In the genomic region with DNA sequence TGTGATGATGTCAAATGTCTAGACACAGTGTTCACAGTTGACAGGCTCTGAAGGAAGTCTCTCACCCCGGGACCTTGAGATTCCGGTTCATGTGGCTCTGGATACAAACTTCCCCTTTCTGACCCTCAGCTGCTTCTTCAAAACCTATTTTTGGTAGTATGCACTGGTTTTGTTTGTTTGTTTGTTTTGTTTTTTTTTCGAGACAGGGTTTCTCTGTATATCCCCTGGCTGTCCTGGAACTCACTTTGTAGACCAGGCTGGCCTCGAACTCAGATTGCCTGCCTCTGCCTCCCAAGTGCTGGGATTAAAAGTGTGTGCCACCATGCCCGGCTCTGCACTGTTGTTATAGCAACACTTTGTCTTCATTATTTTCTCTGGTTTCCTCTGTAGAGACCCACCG, we compare ENCODE assay signal across 22 mouse cellular contexts. TPM values are rescaled to one million over a fixed set of nuclear protein-coding genes. Genes with fewer than 3 reads are reported as not detected.
A peak's percentile ranks its signal among the peaks of the same experiment; 100 is the strongest.
DNase-seq lines count a peak whose midpoint lies in the region; ATAC-seq and TF ChIP-seq lines count a peak whose summit lies in the region.
"Had no signal": no experiment of that assay in that cellular context is flagged by ENCODE, and none has a peak within 500 bp of the region (broad histone marks: within the 10 kb centered on the region; RNA-seq: fewer than 3 reads in every experiment).

No protein-coding gene starts in this region.

- no peak overlapping the region for H3K4me2 ChIP-seq in liver, embryonic 11.5 days
- H3K4me2 ChIP-seq: embryonic facial prominence, embryonic 13.5 days; forebrain, embryonic 12.5 days; heart, embryonic 11.5 days; heart, embryonic 15.5 days; hindbrain, embryonic 13.5 days had no signal

- no peak for ATAC-seq in liver, embryonic 11.5 days (replicated peaks; ENCODE audit: low FRiP score)
- peak; percentile 27; the same call in 1 of the 2 replicates for ATAC-seq in granulocyte monocyte progenitor cell, adult 5-6 weeks (replicated peaks; ENCODE audit: poor library complexity, severe bottlenecking)
- 0 out of 2 replicates have a peak, but pooled peaks have one; percentile 43 for ATAC-seq in neutrophil, adult 5-6 weeks (ENCODE audit: extremely low read depth, insufficient number of reproducible peaks, low FRiP score, poor library complexity, severe bottlenecking)
- ATAC-seq: forebrain, postnatal 0 days; hindbrain, postnatal 0 days had no signal

- H3K9ac ChIP-seq in liver, adult 2 months (ENCODE audit: low read depth, low read length) = no peak overlapping the region
- no peak overlapping the region for H3K9ac ChIP-seq in liver, embryonic 11.5 days (ENCODE audit: low read depth, low read length)
- H3K9ac ChIP-seq: embryonic facial prominence, embryonic 13.5 days; forebrain, embryonic 12.5 days; forebrain, postnatal 0 days; heart, embryonic 15.5 days; hindbrain, embryonic 13.5 days had no signal

- TF ChIP-seq POLR2A in liver, adult 2 months (IDR thresholded peaks at IDR 0.05; ENCODE audit: extremely low read depth, insufficient read depth, low read length) = no peak

- DNase-seq in liver, adult 2 months (ENCODE audit: extremely low read depth, low read depth, low spot score) = peak; percentile 33
- DNase-seq in liver, embryonic 11.5 days (ENCODE audit: low spot score) = no peak
- no peak for DNase-seq in thymus, postnatal 14 days
- DNase-seq in limb, embryonic 10.5 days (ENCODE audit: low spot score) = no peak
- DNase-seq: adrenal gland, adult 2 months; adrenal gland, postnatal 25 days; cerebellum, adult 11-12 months; cerebellum, adult 9-10 months; cerebellum, postnatal 36 days; forebrain, postnatal 0 days; gastrocnemius, adult 2 months; gastrocnemius, postnatal 25 days; heart, adult 2 months; heart, postnatal 14 days had no signal

- H3K27me3 ChIP-seq in liver, adult 2 months (ENCODE audit: control insufficient read depth, insufficient read depth, low read length) = no peaks in the 10 kb centered on the region
- H3K27me3 ChIP-seq in liver, embryonic 11.5 days (replicated peaks; ENCODE audit: control insufficient read depth, insufficient read depth, low read length) = no peaks in the 10 kb centered on the region
- peaks cover 8% of the 10 kb centered on the region for H3K27me3 ChIP-seq in limb, embryonic 10.5 days (ENCODE audit: low read depth, poor library complexity, severe bottlenecking)
- H3K27me3 ChIP-seq: heart, embryonic 15.5 days had no signal

- no peaks in the 10 kb centered on the region for H3K36me3 ChIP-seq in liver, adult 2 months (ENCODE audit: control insufficient read depth, insufficient read depth, low read length)
- no peaks in the 10 kb centered on the region for H3K36me3 ChIP-seq in liver, embryonic 11.5 days (ENCODE audit: control insufficient read depth, insufficient read depth, low read length)
- no peaks in the 10 kb centered on the region for H3K36me3 ChIP-seq in limb, embryonic 10.5 days
- H3K36me3 ChIP-seq: embryonic facial prominence, embryonic 13.5 days; forebrain, embryonic 12.5 days; heart, embryonic 15.5 days; hindbrain, embryonic 13.5 days had no signal

- H3K9me3 ChIP-seq in liver, embryonic 11.5 days (ENCODE audit: control insufficient read depth, low read length) = no peaks in the 10 kb centered on the region
- no peaks in the 10 kb centered on the region for H3K9me3 ChIP-seq in limb, embryonic 10.5 days (replicated peaks)
- H3K9me3 ChIP-seq: embryonic facial prominence, embryonic 13.5 days; forebrain, embryonic 12.5 days; heart, embryonic 15.5 days; hindbrain, embryonic 13.5 days had no signal

- TF ChIP-seq CTCF in liver, adult 2 months (IDR thresholded peaks at IDR 0.05; ENCODE audit: low read depth, low read length) = no peak

- no peak overlapping the region for H3K27ac ChIP-seq in liver, adult 2 months (replicated peaks; ENCODE audit: insufficient read depth, low read depth, low read length)
- no peak overlapping the region for H3K27ac ChIP-seq in liver, embryonic 11.5 days (ENCODE audit: low read depth, low read length)
- no peak overlapping the region for H3K27ac ChIP-seq in limb, embryonic 10.5 days
- H3K27ac ChIP-seq: embryonic facial prominence, embryonic 13.5 days; forebrain, embryonic 12.5 days; heart, adult 2 months; heart, embryonic 15.5 days; hindbrain, embryonic 13.5 days; hindbrain, postnatal 0 days had no signal

- 0 out of 2 replicates have a peak, but pooled peaks cover 2% of the 10 kb centered on the region for H3K4me1 ChIP-seq in liver, adult 2 months (ENCODE audit: control insufficient read depth, insufficient read depth, low read length)
- peaks cover 12% of the 10 kb centered on the region; the same call in 1 of the 2 replicates for H3K4me1 ChIP-seq in liver, embryonic 11.5 days (replicated peaks; ENCODE audit: control insufficient read depth, insufficient read depth, low read length)
- H3K4me1 ChIP-seq in limb, embryonic 10.5 days = no peaks in the 10 kb centered on the region
- H3K4me1 ChIP-seq: embryonic facial prominence, embryonic 13.5 days; forebrain, embryonic 12.5 days; heart, embryonic 15.5 days; hindbrain, embryonic 13.5 days had no signal

- WGBS in liver, adult 2 months = 72% methylated on average over 6 of the region's 6 CpGs
- 62% methylated on average over 6 of the region's 6 CpGs for WGBS in liver, embryonic 11.5 days
- 81% methylated on average over 6 of the region's 6 CpGs for WGBS in limb, embryonic 10.5 days

- no peaks in the 10 kb centered on the region for H3K79me2 ChIP-seq in liver, adult 2 months (ENCODE audit: control insufficient read depth, insufficient read depth, low read length)

- no peak overlapping the region for H3K4me3 ChIP-seq in liver, adult 2 months (ENCODE audit: insufficient read depth, low read depth, low read length)
- no peak overlapping the region for H3K4me3 ChIP-seq in liver, embryonic 11.5 days (ENCODE audit: low read depth, low read length)
- H3K4me3 ChIP-seq in limb, embryonic 10.5 days = no peak overlapping the region
- H3K4me3 ChIP-seq: embryonic facial prominence, embryonic 13.5 days; forebrain, embryonic 12.5 days; gastrocnemius, adult 2 months; heart, adult 2 months; heart, embryonic 15.5 days; hindbrain, embryonic 13.5 days had no signal

RNA-seq across cellular contexts. Expression of a gene that starts 5.5 kb away (rescaled TPM):
- 0.27 and 0.28 TPM in 2 replicates for total RNA-seq in liver, adult 2 months (2014; rRNA removed)
- 2.1 and 3.2 TPM in 2 replicates for polyA plus RNA-seq in liver, adult 2 months (2012; rRNA removed)
- 0.82 and 2.6 TPM in 2 replicates for polyA plus RNA-seq in liver, embryonic 11.5 days (2014; fragmentation: Nextera tagmentation; extraction: Ambion mirVana)
- total RNA-seq in granulocyte monocyte progenitor cell, adult 5-6 weeks (2014; fragmentation: Nextera tagmentation) = 1.6 TPM in 1 of 2 replicates, not detected in the other
- total RNA-seq in granulocyte monocyte progenitor cell, adult 5-6 weeks (2017) = not detected in 2 replicates
- 2.1 TPM in 1 of 2 replicates, not detected in the other for total RNA-seq in neutrophil, adult 5-6 weeks (2017)
- polyA plus RNA-seq in limb, embryonic 10.5 days (2016; fragmentation: Nextera tagmentation; extraction: Ambion mirVana) = 0.55 and 0.90 TPM in 2 replicates

RNA-seq across cellular contexts. Expression of a gene that starts 33.2 kb away (rescaled TPM):
- total RNA-seq in liver, adult 2 months (2014; rRNA removed) = 9.8 and 16.5 TPM in 2 replicates
- 26.3 and 28.8 TPM in 2 replicates for polyA plus RNA-seq in liver, adult 2 months (2012; rRNA removed)
- polyA plus RNA-seq in liver, embryonic 11.5 days (2014; fragmentation: Nextera tagmentation; extraction: Ambion mirVana) = 22.3 and 25.4 TPM in 2 replicates
- 22.7 and 23.9 TPM in 2 replicates for total RNA-seq in granulocyte monocyte progenitor cell, adult 5-6 weeks (2014; fragmentation: Nextera tagmentation)
- 11.5 and 14.6 TPM in 2 replicates for total RNA-seq in granulocyte monocyte progenitor cell, adult 5-6 weeks (2017)
- 4.4 and 5.5 TPM in 2 replicates for total RNA-seq in neutrophil, adult 5-6 weeks (2017)
- 27.7 and 28.6 TPM in 2 replicates for polyA plus RNA-seq in limb, embryonic 10.5 days (2016; fragmentation: Nextera tagmentation; extraction: Ambion mirVana)

RNA-seq across cellular contexts. Expression of a gene that starts 33.3 kb away (rescaled TPM):
- total RNA-seq in liver, adult 2 months (2014; rRNA removed) = 252 and 333 TPM in 2 replicates
- 254 and 299 TPM in 2 replicates for polyA plus RNA-seq in liver, adult 2 months (2012; rRNA removed)
- 176 and 177 TPM in 2 replicates for polyA plus RNA-seq in liver, embryonic 11.5 days (2014; fragmentation: Nextera tagmentation; extraction: Ambion mirVana)
- total RNA-seq in granulocyte monocyte progenitor cell, adult 5-6 weeks (2014; fragmentation: Nextera tagmentation) = 89.7 and 92.6 TPM in 2 replicates
- 131 and 165 TPM in 2 replicates for total RNA-seq in granulocyte monocyte progenitor cell, adult 5-6 weeks (2017)
- 438 and 455 TPM in 2 replicates for total RNA-seq in neutrophil, adult 5-6 weeks (2017)
- polyA plus RNA-seq in limb, embryonic 10.5 days (2016; fragmentation: Nextera tagmentation; extraction: Ambion mirVana) = 111 and 137 TPM in 2 replicates

RNA-seq across cellular contexts. Expression of a gene that starts 48.2 kb away (rescaled TPM):
- 3.1 and 4.0 TPM in 2 replicates for total RNA-seq in liver, adult 2 months (2014; rRNA removed)
- 7.2 and 8.3 TPM in 2 replicates for polyA plus RNA-seq in liver, adult 2 months (2012; rRNA removed)
- 4.4 and 5.6 TPM in 2 replicates for polyA plus RNA-seq in liver, embryonic 11.5 days (2014; fragmentation: Nextera tagmentation; extraction: Ambion mirVana)
- 11.7 and 13.4 TPM in 2 replicates for total RNA-seq in granulocyte monocyte progenitor cell, adult 5-6 weeks (2014; fragmentation: Nextera tagmentation)
- 3.9 and 4.6 TPM in 2 replicates for total RNA-seq in granulocyte monocyte progenitor cell, adult 5-6 weeks (2017)
- 21.1 and 22.1 TPM in 2 replicates for total RNA-seq in neutrophil, adult 5-6 weeks (2017)
- 7.3 and 7.7 TPM in 2 replicates for polyA plus RNA-seq in limb, embryonic 10.5 days (2016; fragmentation: Nextera tagmentation; extraction: Ambion mirVana)
